In the genomic region with DNA sequence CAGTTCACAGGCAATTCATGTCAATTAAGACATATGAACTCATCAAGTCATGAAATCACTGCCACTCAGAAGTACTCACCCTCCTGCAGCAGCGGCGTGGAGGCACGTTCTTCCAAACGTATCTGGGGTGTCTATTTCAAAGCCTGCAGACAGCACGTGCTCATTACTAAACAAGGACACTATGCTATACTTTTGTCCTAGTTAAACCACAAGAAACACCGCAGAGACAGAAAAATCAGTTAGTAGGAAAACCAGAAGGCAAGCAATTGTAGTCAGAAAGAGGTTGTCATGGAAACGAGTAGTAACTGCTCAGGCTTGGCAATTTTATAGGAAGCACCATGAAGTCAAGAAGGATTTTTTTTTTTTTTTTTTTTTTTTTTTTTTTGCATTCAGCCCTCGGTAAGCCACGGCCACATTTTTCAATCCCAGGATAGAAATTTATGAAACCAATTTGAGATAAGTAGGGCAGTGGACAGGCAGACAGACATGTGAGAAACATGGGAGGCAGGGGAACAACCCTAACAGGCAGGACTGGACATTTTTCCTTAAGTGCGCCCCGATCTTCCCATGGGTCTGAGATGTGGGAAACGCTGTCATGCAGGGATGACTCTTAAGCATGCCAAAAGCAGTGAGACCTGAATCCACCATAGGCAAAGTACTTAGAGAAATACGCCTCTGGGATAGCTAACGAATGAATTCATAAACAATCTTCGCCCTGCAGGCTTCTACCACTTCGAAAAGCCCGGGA, we compare ENCODE assay signal across 16 mouse cellular contexts.
DNase-seq lines count a peak whose midpoint lies in the region; ATAC-seq and TF ChIP-seq lines count a peak whose summit lies in the region.
"Had no signal": no experiment of that assay in that cellular context is flagged by ENCODE, and none has a peak within 500 bp of the region (broad histone marks: within the 10 kb centered on the region; RNA-seq: fewer than 3 reads in every experiment).

No protein-coding gene starts in this region.

- DNase-seq in lung, embryonic 14.5 days = peak; percentile 38
- DNase-seq in lung, postnatal 0 days (ENCODE audit: low spot score) = no peak
- peak; percentile 18 for DNase-seq in embryo, embryonic 10.5 days (ENCODE audit: low spot score)
- peak; percentile 64 for DNase-seq in forebrain, postnatal 0 days
- no peak for DNase-seq in cerebellum, adult 11 months
- DNase-seq: adrenal gland, adult 2 months; cerebellum, adult 11-12 months; kidney, postnatal 4 days; right cerebral cortex, postnatal 25 days had no signal

- H3K4me2 ChIP-seq in lung, embryonic 14.5 days = no peak overlapping the region
- no peak overlapping the region for H3K4me2 ChIP-seq in lung, postnatal 0 days (replicated peaks; ENCODE audit: low read depth, low read length)
- H3K4me2 ChIP-seq in forebrain, postnatal 0 days (ENCODE audit: low read depth) = 0 out of 2 replicates have a peak overlapping the region, but pooled peaks have one; percentile 17
- peak overlapping the region; percentile 32; the same call in 1 of the 2 replicates for H3K4me2 ChIP-seq in midbrain, embryonic 16.5 days (ENCODE audit: low read length)
- no peak overlapping the region for H3K4me2 ChIP-seq in kidney, embryonic 14.5 days (replicated peaks; ENCODE audit: low read depth, low read length)
- H3K4me2 ChIP-seq in heart, embryonic 11.5 days = no peak overlapping the region
- H3K4me2 ChIP-seq: embryonic facial prominence, embryonic 12.5 days; liver, embryonic 11.5 days had no signal

- H3K27ac ChIP-seq in lung, embryonic 14.5 days (ENCODE audit: low read depth) = no peak overlapping the region
- H3K27ac ChIP-seq in lung, postnatal 0 days (ENCODE audit: low read length) = no peak overlapping the region
- peak overlapping the region; percentile 70 for H3K27ac ChIP-seq in forebrain, postnatal 0 days (ENCODE audit: low read depth, low read length)
- H3K27ac ChIP-seq in midbrain, embryonic 16.5 days (ENCODE audit: low read length) = peak overlapping the region; percentile 80
- no peak overlapping the region for H3K27ac ChIP-seq in kidney, embryonic 14.5 days (ENCODE audit: low read depth, low read length)
- no peak overlapping the region for H3K27ac ChIP-seq in heart, embryonic 11.5 days (ENCODE audit: low read depth, low read length)
- H3K27ac ChIP-seq: embryonic facial prominence, embryonic 12.5 days had no signal

- H3K27me3 ChIP-seq in lung, embryonic 14.5 days (ENCODE audit: insufficient read depth, low read length) = no peaks in the 10 kb centered on the region
- H3K27me3 ChIP-seq in lung, postnatal 0 days (replicated peaks; ENCODE audit: insufficient read depth, low read length) = no peaks in the 10 kb centered on the region
- no peaks in the 10 kb centered on the region for H3K27me3 ChIP-seq in forebrain, postnatal 0 days (ENCODE audit: insufficient read depth, low read length)
- H3K27me3 ChIP-seq in midbrain, embryonic 16.5 days (ENCODE audit: control insufficient read depth, insufficient read depth, low read depth, low read length) = no peaks in the 10 kb centered on the region
- H3K27me3 ChIP-seq in kidney, embryonic 14.5 days (ENCODE audit: control insufficient read depth, insufficient read depth, low read length) = no peaks in the 10 kb centered on the region; the same call in 1 of the 2 replicates
- H3K27me3 ChIP-seq in heart, embryonic 11.5 days (ENCODE audit: control insufficient read depth, insufficient read depth, low read length) = no peaks in the 10 kb centered on the region
- H3K27me3 ChIP-seq: embryonic facial prominence, embryonic 12.5 days; Patski had no signal

- no peak for TF ChIP-seq EP300 in lung, postnatal 0 days (IDR thresholded peaks at IDR 0.05)

- WGBS in lung, embryonic 14.5 days = 56% methylated on average over 17 of the region's 17 CpGs
- WGBS in lung, postnatal 0 days = 67% methylated on average over 17 of the region's 17 CpGs
- WGBS in forebrain, postnatal 0 days = 48% methylated on average over 17 of the region's 17 CpGs
- 37% methylated on average over 17 of the region's 17 CpGs for WGBS in midbrain, embryonic 16.5 days
- 67% methylated on average over 17 of the region's 17 CpGs for WGBS in kidney, embryonic 14.5 days
- WGBS in heart, embryonic 11.5 days (ENCODE audit: insufficient replicate concordance) = 66% methylated on average over 17 of the region's 17 CpGs

- no peak overlapping the region for H3K9ac ChIP-seq in lung, embryonic 14.5 days
- H3K9ac ChIP-seq in lung, postnatal 0 days (replicated peaks; ENCODE audit: low read depth) = no peak overlapping the region
- H3K9ac ChIP-seq in forebrain, postnatal 0 days = no peak overlapping the region
- H3K9ac ChIP-seq in midbrain, embryonic 16.5 days (ENCODE audit: low read depth, low read length) = no peak overlapping the region
- H3K9ac ChIP-seq in kidney, embryonic 14.5 days (ENCODE audit: low read depth, low read length) = no peak overlapping the region
- H3K9ac ChIP-seq in heart, embryonic 11.5 days (ENCODE audit: low read depth, low read length) = no peak overlapping the region
- H3K9ac ChIP-seq: embryonic facial prominence, embryonic 12.5 days had no signal

- no peak for ATAC-seq in lung, embryonic 14.5 days (ENCODE audit: insufficient read depth)
- ATAC-seq in lung, postnatal 0 days = no peak
- ATAC-seq in forebrain, postnatal 0 days = peak; percentile 75
- ATAC-seq in midbrain, embryonic 16.5 days = peak; percentile 69
- ATAC-seq in kidney, embryonic 14.5 days (ENCODE audit: low FRiP score, low TSS enrichment) = no peak
- ATAC-seq in heart, embryonic 11.5 days (replicated peaks; ENCODE audit: insufficient number of reproducible peaks, low FRiP score, low TSS enrichment) = no peak
- ATAC-seq: inflammation-experienced regulatory T-cells, adult 6 months; Patski had no signal

- TF ChIP-seq CTCF in lung, embryonic 14.5 days (IDR thresholded peaks at IDR 0.05; ENCODE audit: low read depth) = no peak
- no peak for TF ChIP-seq CTCF in lung, postnatal 0 days (IDR thresholded peaks at IDR 0.05)
- no peak for TF ChIP-seq CTCF in forebrain, postnatal 0 days (IDR thresholded peaks at IDR 0.05; ENCODE audit: low read depth)

- no peaks in the 10 kb centered on the region for H3K9me3 ChIP-seq in lung, embryonic 14.5 days (ENCODE audit: low read depth, low read length)
- H3K9me3 ChIP-seq in lung, postnatal 0 days (ENCODE audit: low read length) = no peaks in the 10 kb centered on the region
- no peaks in the 10 kb centered on the region for H3K9me3 ChIP-seq in forebrain, postnatal 0 days (ENCODE audit: low read length)
- H3K9me3 ChIP-seq in midbrain, embryonic 16.5 days (replicated peaks; ENCODE audit: control insufficient read depth, low read length, poor library complexity, severe bottlenecking) = no peaks in the 10 kb centered on the region
- no peaks in the 10 kb centered on the region for H3K9me3 ChIP-seq in kidney, embryonic 14.5 days (ENCODE audit: control insufficient read depth, low read length)
- H3K9me3 ChIP-seq in heart, embryonic 11.5 days (replicated peaks; ENCODE audit: control insufficient read depth, low read length) = no peaks in the 10 kb centered on the region
- H3K9me3 ChIP-seq: embryonic facial prominence, embryonic 12.5 days had no signal

- no peaks in the 10 kb centered on the region for H3K36me3 ChIP-seq in lung, embryonic 14.5 days (ENCODE audit: insufficient read depth)
- H3K36me3 ChIP-seq in lung, postnatal 0 days (ENCODE audit: insufficient read depth, low read length) = no peaks in the 10 kb centered on the region
- H3K36me3 ChIP-seq in forebrain, postnatal 0 days (ENCODE audit: insufficient read depth) = 0 out of 2 replicates have a peak, but pooled peaks cover 3% of the 10 kb centered on the region
- H3K36me3 ChIP-seq in midbrain, embryonic 16.5 days (ENCODE audit: control insufficient read depth, insufficient read depth, low read length) = no peaks in the 10 kb centered on the region
- H3K36me3 ChIP-seq in kidney, embryonic 14.5 days (ENCODE audit: control insufficient read depth, insufficient read depth, low read length) = no peaks in the 10 kb centered on the region
- H3K36me3 ChIP-seq in heart, embryonic 11.5 days (ENCODE audit: control insufficient read depth, insufficient read depth, low read length) = no peaks in the 10 kb centered on the region

- no peaks in the 10 kb centered on the region for H3K4me1 ChIP-seq in lung, embryonic 14.5 days (ENCODE audit: insufficient read depth)
- no peaks in the 10 kb centered on the region for H3K4me1 ChIP-seq in lung, postnatal 0 days (ENCODE audit: insufficient read depth, low read depth, low read length)
- H3K4me1 ChIP-seq in forebrain, postnatal 0 days (ENCODE audit: insufficient read depth) = peaks cover 10% of the 10 kb centered on the region
- peaks cover 21% of the 10 kb centered on the region for H3K4me1 ChIP-seq in midbrain, embryonic 16.5 days (ENCODE audit: control insufficient read depth, insufficient read depth, low read length)
- no peaks in the 10 kb centered on the region for H3K4me1 ChIP-seq in kidney, embryonic 14.5 days (ENCODE audit: control insufficient read depth, insufficient read depth, low read length)
- H3K4me1 ChIP-seq in heart, embryonic 11.5 days (ENCODE audit: control insufficient read depth, insufficient read depth, low read length) = no peaks in the 10 kb centered on the region
- H3K4me1 ChIP-seq: embryonic facial prominence, embryonic 12.5 days had no signal

- no peak overlapping the region for H3K4me3 ChIP-seq in lung, embryonic 14.5 days (ENCODE audit: low read depth, low read length)
- no peak overlapping the region for H3K4me3 ChIP-seq in lung, postnatal 0 days (ENCODE audit: low read depth, low read length)
- no peak overlapping the region for H3K4me3 ChIP-seq in forebrain, postnatal 0 days (ENCODE audit: low read depth, low read length)
- H3K4me3 ChIP-seq in midbrain, embryonic 16.5 days (ENCODE audit: low read depth, low read length) = no peak overlapping the region
- H3K4me3 ChIP-seq in kidney, embryonic 14.5 days (ENCODE audit: low read length) = no peak overlapping the region
- H3K4me3 ChIP-seq in heart, embryonic 11.5 days (ENCODE audit: low read depth, low read length) = no peak overlapping the region
- H3K4me3 ChIP-seq: embryonic facial prominence, embryonic 12.5 days had no signal

Comparison
In these comparisons a context has a peak if more than half of its experiments do, and no peak if none do; other contexts are left out.
1. DNase-seq: peak in lung, embryonic 14.5 days (single experiment), embryo, embryonic 10.5 days (single experiment) and forebrain, postnatal 0 days (single experiment); none in lung, postnatal 0 days (single experiment) and cerebellum, adult 11 months (single experiment).
2. ATAC-seq: peak in forebrain, postnatal 0 days (single experiment) and midbrain, embryonic 16.5 days (single experiment); none in lung, embryonic 14.5 days (single experiment), lung, postnatal 0 days (single experiment), kidney, embryonic 14.5 days (single experiment) and heart, embryonic 11.5 days (single experiment).
3. H3K27ac ChIP-seq: peak in forebrain, postnatal 0 days (single experiment) and midbrain, embryonic 16.5 days (single experiment); none in lung, embryonic 14.5 days (single experiment), lung, postnatal 0 days (single experiment), kidney, embryonic 14.5 days (single experiment) and heart, embryonic 11.5 days (single experiment).
4. H3K4me2 ChIP-seq: peak in forebrain, postnatal 0 days (single experiment) and midbrain, embryonic 16.5 days (single experiment); none in lung, embryonic 14.5 days (single experiment), lung, postnatal 0 days (single experiment), kidney, embryonic 14.5 days (single experiment) and heart, embryonic 11.5 days (single experiment).